Mouse (Mus musculus) lung, adult 18-20 months (tissue): Measurements from ENCODE around the gene Liph.

Source experiments
- DNase-seq, 2 experiments: peaks; one replicate each; pipeline ENCODE4 v3.0.0; 2022; ENCODE audit warnings: mixed read lengths in 2 of 2

The Liph gene

GRCm38 (mm10) chr16:21995304-21995703 is at the start of gene Liph:
TSS of gene Liph (minus strand) at chr16:21995663.
- DNase-seq = peak; percentile 66 to 78

- no peak for DNase-seq
These were observed 48.4 kb upstream of the Liph start for GRCm38 (mm10) chr16:22043830-22044229.

- no peak for DNase-seq
These were observed 44.5 kb upstream of the Liph start for GRCm38 (mm10) chr16:22039978-22040377.

- no peak for DNase-seq
These were observed 43.1 kb upstream of the Liph start for GRCm38 (mm10) chr16:22038554-22038953.

- no peak for DNase-seq
These were observed 32.0 kb upstream of the Liph start for GRCm38 (mm10) chr16:22027474-22027873.

- DNase-seq = no peak
These were observed 26.7 kb upstream of the Liph start for GRCm38 (mm10) chr16:22022122-22022521.

GRCm38 (mm10) chr16:22015569-22015968 is 20.1 kb upstream of the Liph start:
- no peak for DNase-seq

GRCm38 (mm10) chr16:22009596-22009995 is 14.1 kb upstream of the Liph start:
- DNase-seq = peak in 1 of 2 experiments; percentile 54

- peak; percentile 100 for DNase-seq
These were observed 13.7 kb upstream of the Liph start, which contains the start of gene Senp2 for GRCm38 (mm10) chr16:22009099-22009584. TSS of gene Senp2 (plus strand) at chr16:22009484.

GRCm38 (mm10) chr16:22001606-22002005 is 6.1 kb upstream of the Liph start:
- DNase-seq = peak; percentile 26 to 51

- no peak for DNase-seq
These were observed 5.7 kb upstream of the Liph start for GRCm38 (mm10) chr16:22001172-22001571.

GRCm38 (mm10) chr16:21999941-22000690 is 4.7 kb upstream of the Liph start:
- peak; percentile 50 to 69 for DNase-seq

- peak; percentile 56 to 71 for DNase-seq
These were observed 2.6 kb upstream of the Liph start for GRCm38 (mm10) chr16:21998061-21998460.

GRCm38 (mm10) chr16:21996881-21997641 is 1.6 kb upstream of the Liph start:
- DNase-seq = peak; percentile 78 to 85

- DNase-seq = peak; percentile 25 to 44
These were observed 939 bp upstream of the Liph start for GRCm38 (mm10) chr16:21996402-21996801.

- DNase-seq = no peak
These were observed 3.7 kb downstream of the Liph start for GRCm38 (mm10) chr16:21991774-21992173.

- peak in 1 of 2 experiments; percentile 51 for DNase-seq
These were observed 4.6 kb downstream of the Liph start for GRCm38 (mm10) chr16:21990893-21991292.

GRCm38 (mm10) chr16:21987956-21988355 is 7.5 kb downstream of the Liph start:
- no peak for DNase-seq

- DNase-seq = no peak
These were observed 9.3 kb downstream of the Liph start for GRCm38 (mm10) chr16:21986191-21986590.

- no peak for DNase-seq
These were observed 11.4 kb downstream of the Liph start for GRCm38 (mm10) chr16:21984091-21984490.

GRCm38 (mm10) chr16:21983581-21983980 is 11.9 kb downstream of the Liph start:
- no peak for DNase-seq

- DNase-seq = no peak
These were observed 12.3 kb downstream of the Liph start for GRCm38 (mm10) chr16:21983146-21983545.

GRCm38 (mm10) chr16:21977347-21977746 is 18.1 kb downstream of the Liph start:
- DNase-seq = no peak

- DNase-seq = no peak
These were observed 19.3 kb downstream of the Liph start for GRCm38 (mm10) chr16:21976203-21976602.
